Mouse (Mus musculus) myocyte (in vitro differentiated cells): ENCODE results near the gene Cog6.
"Not testable (repeated sequence)": the region's sequence is repeated elsewhere in the genome, so short reads cannot be mapped to it uniquely, and the experiment has no call there.

Experiments used
- CEBPB ChIP-seq: IDR thresholded peaks from 2 replicates; pipeline ENCODE4 v1.6.1; 2011; ENCODE audit warnings: mild to moderate bottlenecking, moderate library complexity; ENCODE audit not compliant: poor library complexity, insufficient read depth, severe bottlenecking
- E2F4 ChIP-seq: IDR thresholded peaks from one replicate; pipeline ENCODE4 v1.6.1; 2011; ENCODE audit warnings: mild to moderate bottlenecking, control low read depth, moderate library complexity; ENCODE audit not compliant: insufficient read depth
- MAX ChIP-seq: IDR thresholded peaks from one replicate; pipeline ENCODE4 v1.6.1; 2011; ENCODE audit warnings: low read depth, mild to moderate bottlenecking, control low read depth
- MYOD1 ChIP-seq, 3 experiments: IDR thresholded peaks; one replicate each; pipeline ENCODE4 v1.6.1; 2011; ENCODE audit warnings: control low read depth in 2 of 3, low read depth in 2 of 3, mild to moderate bottlenecking in 2 of 3, moderate library complexity in 1 of 3; ENCODE audit not compliant: insufficient read length in 2 of 3, control insufficient read depth in 1 of 3
- MYOG ChIP-seq, 3 experiments: IDR thresholded peaks; one replicate each; pipeline ENCODE4 v1.6.1; 2011; ENCODE audit warnings: control low read depth in 2 of 3, low read depth in 2 of 3, mild to moderate bottlenecking in 2 of 3; ENCODE audit not compliant: insufficient read length in 2 of 3, control insufficient read depth in 1 of 3, insufficient read depth in 1 of 3
- POLR2A ChIP-seq: IDR thresholded peaks from one replicate; pipeline ENCODE4 v1.6.1; 2011; ENCODE audit warnings: low read depth, mild to moderate bottlenecking, control low read depth, moderate library complexity; ENCODE audit not compliant: insufficient read length
- POLR2AphosphoS2 ChIP-seq: IDR thresholded peaks from one replicate; pipeline ENCODE4 v1.6.1; 2011; ENCODE audit warnings: low read depth, control low read depth; ENCODE audit not compliant: insufficient read length
- REST ChIP-seq: IDR thresholded peaks from one replicate; pipeline ENCODE4 v1.6.1; 2011; ENCODE audit warnings: mild to moderate bottlenecking, control low read depth, moderate library complexity; ENCODE audit not compliant: insufficient read depth, insufficient read length
- SRF ChIP-seq: IDR thresholded peaks from one replicate; pipeline ENCODE4 v1.6.1; 2011; ENCODE audit warnings: low read depth; ENCODE audit not compliant: control insufficient read depth, insufficient read length
- TCF12 ChIP-seq: IDR thresholded peaks from one replicate; pipeline ENCODE4 v1.6.1; 2011; ENCODE audit warnings: mild to moderate bottlenecking, control low read depth; ENCODE audit not compliant: poor library complexity, insufficient read depth, severe bottlenecking
- TCF3 ChIP-seq: IDR thresholded peaks from one replicate; pipeline ENCODE4 v1.6.1; 2011; ENCODE audit warnings: low read depth, control low read depth; ENCODE audit not compliant: insufficient read length
- USF1 ChIP-seq: IDR thresholded peaks from one replicate; pipeline ENCODE4 v1.6.1; 2011; ENCODE audit warnings: low read depth, mild to moderate bottlenecking, control low read depth, moderate library complexity

GRCm38 (mm10) chr3:52985508-52985941 lies 31.5 kb downstream of the Cog6 start:
- not testable (repeated sequence) for TF ChIP-seq MYOD1 (IDR thresholded peaks at IDR 0.05; ENCODE audit: control insufficient read depth in 1 of 3, insufficient read length in 2 of 3, low read depth in 2 of 3); USF1; POLR2A; CEBPB; MAX; POLR2AphosphoS2; SRF; E2F4; MYOG (IDR thresholded peaks at IDR 0.05; ENCODE audit: control insufficient read depth in 1 of 3, insufficient read depth in 1 of 3, insufficient read length in 2 of 3, low read depth in 2 of 3); TCF3; TCF12; REST
